Mouse (Mus musculus) intestine, embryonic 14.5 days (tissue): ENCODE measurements around the gene Cib1. TPM values are rescaled to one million over a fixed set of nuclear protein-coding genes. Genes with fewer than 3 reads are reported as not detected.

ENCODE experiments used
- ATAC-seq: fragments of 200-750 bp; cut with Nextera tagmentation; replicated peaks from 2 replicates; pipeline ENCODE4 v1.8.0; 2017; ENCODE audit warnings: low read depth, moderate number of reproducible peaks, moderate TSS enrichment, moderate library complexity; ENCODE audit not compliant: low FRiP score, low TSS enrichment
- DNase-seq: peaks from one replicate; pipeline ENCODE4 v3.0.0-alpha.2; 2018; ENCODE audit warnings: low spot score
- H3K27ac ChIP-seq: fragments of 300-500 bp; sonication (generic); 2 replicates; pipeline ENCODE4 v1.5.1; 2014; ENCODE audit warnings: low read depth, mild to moderate bottlenecking, control low read depth
- H3K27me3 ChIP-seq: fragments of 300-500 bp; sonication (generic); replicated peaks from 2 replicates; pipeline ENCODE4 v1.6.1; 2014; ENCODE audit warnings: low read length, control low read depth; ENCODE audit not compliant: control insufficient read depth, insufficient read depth
- H3K36me3 ChIP-seq: fragments of 300-500 bp; sonication (generic); 2 replicates; pipeline ENCODE4 v1.6.1; 2014; ENCODE audit warnings: low read length, control low read depth; ENCODE audit not compliant: control insufficient read depth, insufficient read depth
- H3K4me1 ChIP-seq: fragments of 300-500 bp; sonication (generic); replicated peaks from 2 replicates; pipeline ENCODE4 v1.6.1; 2014; ENCODE audit warnings: low read length, control low read depth, mixed read lengths; ENCODE audit not compliant: control insufficient read depth, insufficient read depth
- H3K4me2 ChIP-seq: fragments of 300-500 bp; sonication (generic); 2 replicates; pipeline ENCODE4 v1.6.1; 2014; ENCODE audit warnings: low read length
- H3K4me3 ChIP-seq: fragments of 300-500 bp; sonication (generic); 2 replicates; pipeline ENCODE4 v1.5.1; 2014; ENCODE audit warnings: low read depth, low read length, control low read depth, mixed read lengths
- H3K9ac ChIP-seq: fragments of 300-500 bp; sonication (generic); 2 replicates; pipeline ENCODE4 v1.6.1; 2014; ENCODE audit warnings: mild to moderate bottlenecking, low read length
- H3K9me3 ChIP-seq: fragments of 300-500 bp; sonication (generic); 2 replicates; pipeline ENCODE4 v1.6.1; 2016; ENCODE audit warnings: low read length, control low read depth; ENCODE audit not compliant: control insufficient read depth
- WGBS: fragments of 180-500 bp; shearing (Covaris S2); extraction: QIAGEN DNeasy Blood & Tissue Kit; methylation state at CpG from one replicate; pipeline ENCODE4 v1.1.7; 2014; 5-methylcytosine and 5-hydroxymethylcytosine counted together
- polyA plus RNA-seq: library from polyadenylated mRNA; unstranded; fragments of >200 nt; fragmentation: Nextera tagmentation; extraction: Ambion mirVana; gene quantifications from 2 replicates; pipeline ENCODE4 v1.2.1, GENCODE M21; 2014

Cib1 gene
- 129 and 156 TPM in 2 replicates for polyA plus RNA-seq

DNA sequence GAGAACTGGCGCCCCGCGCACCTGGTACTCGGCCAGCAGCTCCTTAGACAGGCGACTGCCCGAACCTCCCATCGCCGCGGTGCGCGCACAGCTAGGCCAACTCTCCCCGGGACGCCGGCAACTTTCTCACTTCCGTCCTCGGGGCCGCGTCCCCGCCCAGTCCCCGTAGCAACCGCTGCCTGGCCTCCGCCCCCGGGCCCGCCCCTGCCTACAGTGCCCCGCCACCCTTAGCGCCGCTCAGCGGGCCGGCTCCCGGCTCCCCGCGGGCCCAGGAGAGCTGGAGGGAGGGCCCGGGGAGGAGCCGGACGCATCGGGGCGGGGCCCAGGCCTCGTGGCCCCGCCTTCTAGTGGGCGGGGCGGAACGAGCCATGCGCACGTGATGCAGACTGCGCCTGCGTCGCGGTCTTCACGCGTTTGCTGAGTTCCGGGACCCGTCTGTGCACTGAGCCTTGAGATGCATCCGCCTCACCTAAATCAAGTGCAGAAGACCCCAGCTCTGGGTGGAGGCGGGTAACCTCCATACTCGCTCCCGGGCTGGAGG lies at the start of gene Cib1, which contains the start of gene Gdpgp1:
Gene Cib1 (minus strand): TSS at position 325 of the 541 bp plus-strand sequence.
Gene Gdpgp1 (plus strand): TSS at position 377 of the 541 bp plus-strand sequence.
- H3K36me3 ChIP-seq = peaks cover 6% of the 10 kb centered on the region
- under 1% methylated on average over 47 of the region's 56 CpGs for WGBS

DNA sequence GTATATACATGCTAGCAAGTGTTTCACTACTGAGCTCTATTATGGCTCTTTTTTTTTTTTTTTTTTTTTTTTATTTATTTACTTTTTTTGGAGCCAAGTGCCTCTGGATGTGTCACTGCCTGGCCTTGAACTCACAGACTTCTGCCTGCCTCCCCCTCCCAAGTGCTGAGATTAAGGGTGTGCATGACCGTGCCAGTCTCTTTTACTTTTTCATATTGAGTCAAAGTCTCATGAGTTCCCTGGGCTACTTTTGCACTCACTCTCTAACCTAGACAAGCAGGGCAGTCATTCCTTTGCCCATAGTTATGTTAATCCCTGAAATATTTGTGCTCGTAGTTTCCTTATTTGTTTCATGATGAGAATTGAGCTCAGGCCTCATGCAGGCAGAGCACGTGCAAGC lies 49.0 kb upstream of the Cib1 start:
- no peak overlapping the region for H3K9ac ChIP-seq
- ATAC-seq = no peak
- peaks cover 71% of the 10 kb centered on the region for H3K36me3 ChIP-seq

More for the DNA sequence above, at the start of gene Cib1, which contains the start of gene Gdpgp1:
- ATAC-seq (peak; percentile 98), DNase-seq (peak; percentile 98)
- Histone ChIP-seq H3K27ac (peak within 1 kb of the TSS; percentile 61), H3K4me3 (peak within 1 kb of the TSS; percentile 66), H3K9me3 (no peaks in the 10 kb centered on the region), H3K4me1 (peaks cover 12% of the 10 kb centered on the region; the same call in 1 of the 2 replicates), H3K27me3 (no peaks in the 10 kb centered on the region), H3K4me2 (peak within 1 kb of the TSS; percentile 85), H3K9ac (peak within 1 kb of the TSS; percentile 61)

DNA sequence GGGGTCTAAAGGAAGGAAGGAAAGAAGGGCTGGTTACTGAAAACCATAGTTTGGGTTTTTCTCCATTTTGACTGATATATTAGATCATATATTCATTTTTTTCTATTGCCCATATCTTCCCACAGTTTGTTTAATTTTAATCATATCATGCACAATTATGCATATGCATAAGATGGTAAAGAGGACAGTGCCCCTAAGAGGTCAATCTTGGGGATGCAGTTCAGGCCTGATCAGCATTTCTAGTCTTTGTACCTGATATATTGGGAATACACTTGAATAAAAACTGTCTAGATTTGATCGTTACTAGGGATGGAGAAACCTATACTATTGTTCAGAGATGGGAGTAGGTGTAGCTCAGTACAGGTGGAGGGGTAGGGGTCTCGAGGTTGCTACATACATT lies 48.4 kb upstream of the Cib1 start:
- Histone ChIP-seq H3K9ac (no peak overlapping the region), H3K4me2 (no peak overlapping the region), H3K27ac (no peak overlapping the region), H3K4me1 (no peaks in the 10 kb centered on the region), H3K36me3 (peaks cover 71% of the 10 kb centered on the region), H3K27me3 (no peaks in the 10 kb centered on the region), H3K9me3 (no peaks in the 10 kb centered on the region), H3K4me3 (no peak overlapping the region)
- no peak for ATAC-seq
- WGBS = 93% methylated on average over 2 of the region's 2 CpGs
- no peak for DNase-seq

More for the DNA sequence above, 49.0 kb upstream of the Cib1 start:
- no peak for DNase-seq
- no peaks in the 10 kb centered on the region for H3K27me3 ChIP-seq
- no peak overlapping the region for H3K27ac ChIP-seq
- no peaks in the 10 kb centered on the region for H3K4me1 ChIP-seq
- H3K4me2 ChIP-seq = no peak overlapping the region
- 90% methylated on average over 3 of the region's 3 CpGs for WGBS
- H3K4me3 ChIP-seq = no peak overlapping the region
- H3K9me3 ChIP-seq = no peaks in the 10 kb centered on the region

DNA sequence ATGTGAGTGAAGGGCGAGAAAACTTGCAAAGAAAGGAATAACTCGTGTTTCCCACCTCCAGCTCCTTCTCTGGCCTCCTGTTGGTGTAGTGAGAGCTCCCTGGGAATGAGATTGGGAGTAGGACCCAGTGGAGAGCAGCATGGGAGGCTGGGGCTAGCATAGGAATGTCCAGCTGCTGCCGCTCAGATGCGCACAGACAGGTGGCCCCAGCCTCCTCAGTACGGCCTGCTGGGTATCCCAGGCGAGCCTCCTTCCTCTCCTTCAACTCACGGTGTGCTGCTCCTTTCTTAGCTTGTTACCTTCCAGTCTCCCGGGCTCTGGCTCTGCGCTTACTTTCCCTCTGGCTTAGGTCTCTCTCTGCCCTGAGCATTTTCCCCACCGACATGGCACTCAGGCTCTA lies 47.4 kb upstream of the Cib1 start:
- Histone ChIP-seq H3K9me3 (peaks cover 3% of the 10 kb centered on the region), H3K27ac (no peak overlapping the region), H3K4me3 (no peak overlapping the region), H3K9ac (no peak overlapping the region), H3K36me3 (peaks cover 69% of the 10 kb centered on the region), H3K4me2 (no peak overlapping the region), H3K4me1 (no peaks in the 10 kb centered on the region), H3K27me3 (no peaks in the 10 kb centered on the region)
- DNase-seq (no peak), ATAC-seq (no peak)
- WGBS = 87% methylated on average over 10 of the region's 10 CpGs

DNA sequence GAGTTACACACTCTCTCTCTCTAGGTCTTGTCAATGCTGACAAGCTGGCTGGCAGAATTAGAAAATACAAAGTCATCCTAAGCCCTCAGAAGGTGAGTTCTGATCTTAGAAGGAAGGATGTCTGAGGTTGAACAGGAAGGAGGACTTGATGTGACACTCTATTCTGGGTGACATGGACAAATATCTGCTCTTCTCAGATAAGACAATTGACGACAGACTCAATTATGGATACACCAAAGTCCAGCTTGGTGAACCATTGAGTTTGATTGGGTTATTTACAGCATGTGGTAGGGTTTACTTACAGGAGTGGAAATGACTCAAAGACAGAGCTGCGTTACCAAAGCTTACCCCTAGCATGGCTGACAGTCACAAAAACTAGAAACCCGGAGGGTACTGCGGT lies 43.8 kb upstream of the Cib1 start:
- H3K9ac ChIP-seq = no peak overlapping the region
- ATAC-seq = no peak
- H3K4me3 ChIP-seq = no peak overlapping the region
- DNase-seq = no peak
- WGBS = 95% methylated on average over 4 of the region's 4 CpGs
- no peak overlapping the region for H3K4me2 ChIP-seq
- H3K4me1 ChIP-seq = no peaks in the 10 kb centered on the region
- H3K36me3 ChIP-seq = peaks cover 72% of the 10 kb centered on the region
- no peaks in the 10 kb centered on the region for H3K27me3 ChIP-seq
- no peak overlapping the region for H3K27ac ChIP-seq
- peaks cover 12% of the 10 kb centered on the region for H3K9me3 ChIP-seq

DNA sequence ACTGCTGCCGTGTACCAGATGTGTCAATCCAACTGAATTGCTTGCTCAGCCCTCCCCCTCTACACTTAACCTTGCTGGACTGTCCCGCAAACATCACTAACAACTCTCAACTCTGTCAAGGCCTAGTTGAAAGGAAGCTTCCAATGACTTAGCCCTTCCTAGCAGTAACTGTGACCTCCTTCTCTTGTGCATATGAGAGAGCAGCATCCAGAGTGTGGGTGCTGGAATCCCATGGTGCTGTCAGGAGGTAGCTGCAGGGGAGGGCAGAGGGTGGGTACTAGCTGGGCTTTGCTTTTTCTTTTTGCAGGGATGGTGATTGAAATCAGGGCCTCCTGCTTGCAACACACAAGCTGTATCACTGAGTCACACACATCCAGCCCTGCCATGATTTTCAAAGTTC lies 40.8 kb upstream of the Cib1 start:
- Histone ChIP-seq H3K9ac (no peak overlapping the region), H3K4me2 (no peak overlapping the region), H3K4me3 (no peak overlapping the region), H3K9me3 (peaks cover 12% of the 10 kb centered on the region), H3K36me3 (peaks cover 51% of the 10 kb centered on the region), H3K4me1 (peaks cover 4% of the 10 kb centered on the region), H3K27ac (no peak overlapping the region), H3K27me3 (no peaks in the 10 kb centered on the region)
- DNase-seq (no peak), ATAC-seq (no peak)
- 89% methylated on average over 2 of the region's 2 CpGs for WGBS

DNA sequence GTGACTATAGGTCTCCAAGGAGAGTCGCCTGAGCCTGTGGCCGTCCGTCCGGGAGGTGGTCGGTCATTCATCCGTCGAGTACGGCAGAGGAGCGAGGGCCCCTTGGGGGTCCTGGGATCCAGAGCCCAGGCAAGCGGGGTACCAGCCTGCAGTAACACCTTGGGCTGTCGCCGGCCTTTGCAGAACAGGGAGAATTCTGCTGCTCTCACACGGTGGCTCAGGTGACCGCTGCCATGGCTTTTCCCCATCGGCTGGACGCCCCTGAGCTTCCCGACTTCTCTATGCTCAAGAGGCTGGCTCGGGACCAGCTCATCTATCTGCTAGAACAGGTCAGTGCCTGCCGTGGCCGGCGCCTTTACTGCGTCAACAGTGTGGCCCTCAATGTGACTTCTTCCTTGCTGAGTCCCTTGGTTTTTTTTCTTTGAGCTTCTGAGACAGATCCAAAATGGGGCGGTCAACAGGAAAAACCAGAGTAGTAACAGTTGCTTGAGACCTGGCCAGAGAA lies 37.2 kb upstream of the Cib1 start:
- ATAC-seq (peak; percentile 45; the same call in 1 of the 2 replicates), DNase-seq (no peak)
- Histone ChIP-seq H3K9ac (peak overlapping the region; percentile 78), H3K27me3 (no peaks in the 10 kb centered on the region), H3K36me3 (peaks cover 49% of the 10 kb centered on the region), H3K27ac (no peak overlapping the region), H3K4me3 (peak overlapping the region; percentile 87), H3K4me2 (peak overlapping the region; percentile 93), H3K9me3 (peaks cover 8% of the 10 kb centered on the region), H3K4me1 (peaks cover 4% of the 10 kb centered on the region)
- WGBS = 1% methylated on average over 23 of the region's 23 CpGs

DNA sequence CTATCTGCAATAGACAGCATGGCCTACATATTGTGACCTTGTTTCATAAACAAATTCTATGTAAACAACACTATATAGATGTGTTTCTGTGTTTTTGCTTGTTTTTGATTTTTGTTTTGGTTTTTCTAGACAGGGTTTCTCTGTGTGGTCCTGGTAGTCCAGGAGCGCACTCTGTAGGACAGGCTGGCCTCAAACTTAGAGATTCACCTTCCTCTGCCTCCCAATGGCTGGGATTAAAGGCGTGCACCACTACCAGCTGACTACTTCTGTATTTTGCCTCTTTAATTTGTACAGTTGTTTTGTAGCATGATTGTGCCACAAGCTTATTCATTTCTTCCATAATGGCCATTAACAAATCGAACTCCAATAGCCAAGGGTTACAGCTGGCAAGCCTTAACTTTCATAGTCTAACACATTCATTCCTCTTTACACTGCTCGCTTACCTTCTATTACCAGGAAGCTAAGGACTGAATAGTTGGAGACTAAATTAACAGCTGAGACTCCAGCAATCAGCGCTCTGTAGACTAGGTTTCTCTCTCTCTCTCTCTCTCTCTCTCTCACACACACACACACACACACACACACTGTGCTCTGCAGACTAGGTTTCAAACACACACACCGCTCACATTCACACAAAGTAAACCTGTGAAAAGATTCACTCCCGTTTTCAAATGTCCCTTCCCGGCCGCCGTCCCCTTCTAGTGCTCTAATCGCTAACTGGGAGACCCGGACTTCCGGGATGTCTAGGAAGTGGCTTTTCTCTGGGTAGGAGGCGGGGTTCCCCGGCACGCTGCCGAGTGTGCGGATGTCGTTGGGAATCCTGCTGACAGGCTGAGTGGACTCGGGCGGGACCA lies 36.5 kb upstream of the Cib1 start, which contains the start of gene Vps33b:
Gene Vps33b (plus strand): TSS at position 753 of the 854 bp plus-strand sequence.
- Histone ChIP-seq H3K9ac (peak within 1 kb of the TSS; percentile 78), H3K4me3 (peak within 1 kb of the TSS; percentile 87), H3K4me1 (peaks cover 4% of the 10 kb centered on the region), H3K9me3 (peaks cover under 1% of the 10 kb centered on the region; the same call in 1 of the 2 replicates), H3K27me3 (no peaks in the 10 kb centered on the region), H3K4me2 (peak within 1 kb of the TSS; percentile 93), H3K27ac (no peak within 1 kb of the TSS), H3K36me3 (peaks cover 49% of the 10 kb centered on the region)
- DNase-seq (peak; percentile 97), ATAC-seq (peak; percentile 85)
- WGBS = 3% methylated on average over 21 of the region's 21 CpGs
